Mouse (Mus musculus): ENCODE results near the gene Slc6a16. TPM values are rescaled to one million over a fixed set of nuclear protein-coding genes. Genes with fewer than 3 reads are reported as not detected.
A peak's percentile ranks its signal among the peaks of the same experiment; 100 is the strongest.

Gene Slc6a16
- polyA plus RNA-seq, 1 experiment from 2014 or later = not detected

DNA sequence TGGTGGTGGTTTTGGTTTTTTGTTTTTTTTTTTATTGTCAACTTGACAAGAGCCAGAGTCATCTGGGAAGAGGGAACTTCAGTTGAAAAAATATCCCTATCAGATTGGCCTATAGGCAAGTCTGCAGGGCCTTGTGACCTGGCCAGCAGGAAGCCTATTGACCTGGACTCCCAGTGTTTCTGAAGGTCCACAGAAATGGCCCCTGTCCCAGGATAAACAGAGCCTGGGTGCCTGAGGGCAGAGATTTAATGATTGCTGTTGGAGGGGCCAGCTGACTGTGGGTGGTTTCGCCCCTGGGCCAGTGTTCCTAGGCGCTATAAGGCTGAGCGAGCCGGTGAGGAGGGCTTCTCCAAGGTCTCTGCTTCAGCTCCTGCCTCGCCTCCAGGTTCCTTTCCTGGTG, 27.2 kb upstream of the Slc6a16 start:
- 80% methylated on average over 5 of the region's 5 CpGs for WGBS
- Histone ChIP-seq H3K36me3 (ENCODE audit: control insufficient read depth, insufficient read depth) (no peaks in the 10 kb centered on the region), H3K9ac (ENCODE audit: low read depth, low read length) (no peak overlapping the region), H3K9me3 (ENCODE audit: control insufficient read depth) (no peaks in the 10 kb centered on the region), H3K27ac (ENCODE audit: low read depth, low read length) (no peak overlapping the region), H3K4me1 (replicated peaks; ENCODE audit: control insufficient read depth, insufficient read depth, low read length) (peaks cover 9% of the 10 kb centered on the region), H3K4me3 (ENCODE audit: low read depth, low read length) (no peak overlapping the region), H3K27me3 (replicated peaks; ENCODE audit: control insufficient read depth, insufficient read depth, low read length) (peaks cover 27% of the 10 kb centered on the region), H3K4me2 (replicated peaks; ENCODE audit: low read depth) (no peak overlapping the region)
- TF ChIP-seq CTCF (IDR thresholded peaks at IDR 0.05; ENCODE audit: low read depth) = no peak
- ATAC-seq = no peak

DNA sequence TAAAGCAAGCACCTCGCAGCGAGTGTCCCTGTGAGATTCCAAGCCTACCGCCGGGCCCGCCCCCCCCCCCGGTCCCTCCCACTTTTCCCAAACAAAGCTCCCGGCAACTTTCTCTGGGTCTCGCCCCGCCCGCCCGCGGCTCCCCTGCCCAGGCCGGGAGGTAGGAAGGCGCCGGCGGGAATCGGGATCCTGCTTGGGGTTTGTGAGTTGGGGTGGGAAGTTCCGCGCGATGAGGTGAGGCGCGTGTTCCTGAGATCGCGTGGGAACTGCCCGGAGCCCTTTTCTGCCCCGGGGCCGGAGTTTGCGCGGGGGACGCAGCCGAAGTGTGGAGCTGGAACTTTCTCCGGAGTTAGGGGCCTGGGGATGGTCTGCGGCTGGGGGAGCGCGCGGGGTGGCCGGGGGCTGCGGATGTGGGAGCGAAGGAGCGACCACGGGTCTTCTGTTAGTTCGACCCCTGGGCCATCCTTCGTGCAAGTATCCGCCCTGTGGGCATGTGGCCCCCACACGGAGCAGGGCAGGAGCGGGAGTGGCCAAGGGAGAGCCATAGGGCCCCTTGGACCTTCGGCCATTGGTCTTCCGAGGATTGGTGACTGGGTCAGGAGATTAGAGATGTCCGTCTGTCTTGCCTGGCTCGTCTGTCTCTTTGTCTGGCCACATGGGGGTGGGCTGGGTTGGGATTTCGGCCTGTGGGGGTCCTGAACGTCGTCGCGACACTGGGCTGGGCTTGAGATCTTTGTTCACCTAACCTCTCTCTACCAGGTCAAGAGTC, 25.0 kb upstream of the Slc6a16 start, which contains the start of gene Tead2:
TSS of gene Tead2 (plus strand) at position 81 of the 769 bp plus-strand sequence.
- Histone ChIP-seq H3K27ac (ENCODE audit: low read depth, low read length) (peak within 1 kb of the TSS; percentile 30), H3K4me3 (ENCODE audit: low read depth, low read length) (peak within 1 kb of the TSS; percentile 57), H3K4me1 (replicated peaks; ENCODE audit: control insufficient read depth, insufficient read depth, low read length) (peaks cover 9% of the 10 kb centered on the region), H3K9me3 (ENCODE audit: control insufficient read depth) (no peaks in the 10 kb centered on the region), H3K9ac (ENCODE audit: low read depth, low read length) (peak within 1 kb of the TSS; percentile 70), H3K27me3 (replicated peaks; ENCODE audit: control insufficient read depth, insufficient read depth, low read length) (peaks cover 15% of the 10 kb centered on the region), H3K36me3 (ENCODE audit: control insufficient read depth, insufficient read depth) (peaks cover 6% of the 10 kb centered on the region; the same call in 1 of the 2 replicates), H3K4me2 (replicated peaks; ENCODE audit: low read depth) (peak within 1 kb of the TSS; percentile 79)
- TF ChIP-seq CTCF (IDR thresholded peaks at IDR 0.05; ENCODE audit: low read depth) = no peak
- WGBS = 3% methylated on average over 55 of the region's 55 CpGs
- peak; percentile 24; the same call in 1 of the 2 replicates for ATAC-seq

DNA sequence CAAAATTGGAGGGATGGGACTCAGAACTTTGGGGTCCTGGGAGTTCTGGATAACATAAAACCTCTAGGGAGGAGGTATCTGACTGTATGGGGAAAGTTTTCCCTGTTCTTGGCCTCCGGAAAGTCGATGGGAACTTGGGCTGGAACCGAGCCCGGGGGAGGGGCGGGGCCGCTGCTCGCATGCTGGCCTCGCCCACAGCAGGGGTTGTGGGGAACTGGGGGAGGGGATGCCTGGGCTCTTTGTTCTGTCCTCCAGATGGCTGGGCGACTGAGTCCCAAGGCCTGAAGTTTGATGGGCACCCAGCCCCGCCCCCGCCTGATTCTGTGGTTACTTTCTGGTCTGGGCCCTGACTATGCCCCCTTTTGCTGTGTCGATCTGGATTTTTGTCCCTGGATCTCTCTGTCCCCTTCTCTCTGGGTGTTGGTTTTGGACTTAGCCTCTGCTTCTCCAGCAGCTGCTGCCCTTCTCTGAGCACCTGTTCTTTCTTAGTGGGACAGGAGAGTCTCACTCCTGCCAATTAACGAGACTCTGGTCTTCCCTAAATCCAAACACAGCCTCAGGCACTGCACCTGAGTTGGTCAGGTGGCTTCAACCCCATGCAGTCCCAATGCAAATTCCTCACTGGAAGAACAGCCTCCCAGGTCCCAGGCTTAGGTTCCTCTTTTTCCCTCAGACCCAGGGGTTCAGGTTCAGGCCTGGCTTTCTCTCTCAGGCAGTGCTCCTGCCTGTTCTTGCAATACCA, 24.3 kb upstream of the Slc6a16 start:
- Histone ChIP-seq H3K4me1 (replicated peaks; ENCODE audit: control insufficient read depth, insufficient read depth, low read length) (peaks cover 4% of the 10 kb centered on the region), H3K4me3 (ENCODE audit: low read depth, low read length) (peak overlapping the region; percentile 57), H3K27ac (ENCODE audit: low read depth, low read length) (peak overlapping the region; percentile 30), H3K27me3 (replicated peaks; ENCODE audit: control insufficient read depth, insufficient read depth, low read length) (peaks cover 7% of the 10 kb centered on the region), H3K4me2 (replicated peaks; ENCODE audit: low read depth) (peak overlapping the region; percentile 79), H3K9me3 (ENCODE audit: control insufficient read depth) (no peaks in the 10 kb centered on the region), H3K9ac (ENCODE audit: low read depth, low read length) (peak overlapping the region; percentile 70), H3K36me3 (ENCODE audit: control insufficient read depth, insufficient read depth) (peaks cover 7% of the 10 kb centered on the region; the same call in 1 of the 2 replicates)
- no peak for TF ChIP-seq CTCF (IDR thresholded peaks at IDR 0.05; ENCODE audit: low read depth)
- 7% methylated on average over 13 of the region's 13 CpGs for WGBS
- peak; percentile 18; the same call in 1 of the 2 replicates for ATAC-seq

DNA sequence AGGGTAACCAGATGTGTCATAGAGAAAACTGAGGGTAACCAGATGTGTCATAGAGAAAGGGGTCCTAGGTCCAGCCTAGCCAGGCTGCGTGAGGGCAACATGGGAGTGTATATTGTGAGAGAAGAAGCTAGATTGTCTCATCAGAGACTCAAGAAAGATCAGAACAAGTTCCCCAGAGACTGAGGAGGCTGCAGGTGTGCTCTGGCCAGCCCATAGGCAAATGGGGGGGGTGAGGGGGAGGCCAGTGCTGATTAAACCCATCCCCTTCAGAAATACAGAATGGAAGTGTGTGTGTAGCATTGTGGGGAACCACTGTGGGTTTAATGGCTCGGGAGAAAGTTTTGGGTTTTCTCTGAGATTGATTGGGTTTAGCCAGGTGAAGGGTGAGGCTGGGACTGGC, 19.2 kb upstream of the Slc6a16 start:
- H3K27ac ChIP-seq (ENCODE audit: low read depth, low read length) = no peak overlapping the region
- peaks cover 23% of the 10 kb centered on the region; the same call in 1 of the 2 replicates for H3K36me3 ChIP-seq (ENCODE audit: control insufficient read depth, insufficient read depth)
- no peak overlapping the region for H3K4me2 ChIP-seq (replicated peaks; ENCODE audit: low read depth)
- no peak overlapping the region for H3K9ac ChIP-seq (ENCODE audit: low read depth, low read length)
- TF ChIP-seq CTCF (IDR thresholded peaks at IDR 0.05; ENCODE audit: low read depth) = no peak
- 64% methylated on average over 2 of the region's 2 CpGs for WGBS
- ATAC-seq = no peak
- no peaks in the 10 kb centered on the region for H3K9me3 ChIP-seq (ENCODE audit: control insufficient read depth)
- no peaks in the 10 kb centered on the region for H3K4me1 ChIP-seq (replicated peaks; ENCODE audit: control insufficient read depth, insufficient read depth, low read length)
- H3K4me3 ChIP-seq (ENCODE audit: low read depth, low read length) = no peak overlapping the region
- H3K27me3 ChIP-seq (replicated peaks; ENCODE audit: control insufficient read depth, insufficient read depth, low read length) = no peaks in the 10 kb centered on the region

DNA sequence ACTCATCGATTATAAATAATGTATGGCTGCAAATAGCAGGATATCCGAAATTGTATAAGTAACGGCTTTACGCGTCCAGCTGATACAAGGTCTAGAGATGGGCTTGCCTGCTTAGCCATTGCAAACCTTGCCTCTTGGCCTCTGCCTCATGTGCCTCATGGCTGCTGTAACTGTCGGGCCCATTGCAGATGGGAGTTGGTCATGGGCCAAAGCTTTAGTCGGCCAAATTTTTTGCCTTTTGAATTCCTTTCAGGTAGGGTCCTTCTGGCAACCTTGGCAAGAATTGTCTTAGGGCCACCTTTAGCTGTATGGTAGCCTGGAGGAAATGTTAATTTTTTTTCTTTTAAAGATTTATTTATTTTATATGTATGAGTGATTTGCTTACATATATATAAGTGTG, 16.1 kb upstream of the Slc6a16 start:
- Histone ChIP-seq H3K27ac (ENCODE audit: low read depth, low read length) (no peak overlapping the region), H3K4me2 (replicated peaks; ENCODE audit: low read depth) (no peak overlapping the region), H3K9ac (ENCODE audit: low read depth, low read length) (no peak overlapping the region), H3K36me3 (ENCODE audit: control insufficient read depth, insufficient read depth) (peaks cover 29% of the 10 kb centered on the region; the same call in 1 of the 2 replicates), H3K4me3 (ENCODE audit: low read depth, low read length) (no peak overlapping the region), H3K4me1 (replicated peaks; ENCODE audit: control insufficient read depth, insufficient read depth, low read length) (no peaks in the 10 kb centered on the region), H3K9me3 (ENCODE audit: control insufficient read depth) (no peaks in the 10 kb centered on the region), H3K27me3 (replicated peaks; ENCODE audit: control insufficient read depth, insufficient read depth, low read length) (no peaks in the 10 kb centered on the region)
- TF ChIP-seq CTCF (IDR thresholded peaks at IDR 0.05; ENCODE audit: low read depth) = no peak
- 87% methylated on average over 7 of the region's 7 CpGs for WGBS
- ATAC-seq = no peak

DNA sequence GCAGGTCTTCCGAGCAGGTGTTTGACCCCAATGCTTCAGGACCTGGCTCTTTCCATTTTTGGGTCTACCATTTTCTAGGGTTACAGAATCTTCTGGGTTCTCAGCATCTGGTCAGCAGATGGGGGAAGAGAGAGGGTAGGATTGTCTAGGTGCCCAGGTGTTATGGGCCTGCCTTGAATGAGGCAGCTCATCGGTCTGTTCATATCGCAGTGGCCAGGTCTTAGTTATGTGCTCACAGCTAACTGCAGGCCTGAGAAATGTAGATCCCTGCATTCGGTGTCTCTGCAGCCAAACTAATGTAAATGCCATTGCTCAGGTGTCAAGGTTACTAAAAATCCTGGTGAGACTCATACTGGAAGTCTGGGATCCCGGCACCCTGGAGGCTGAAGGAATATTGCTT, 14.5 kb upstream of the Slc6a16 start:
- Histone ChIP-seq H3K27me3 (replicated peaks; ENCODE audit: control insufficient read depth, insufficient read depth, low read length) (no peaks in the 10 kb centered on the region), H3K4me3 (ENCODE audit: low read depth, low read length) (no peak overlapping the region), H3K4me1 (replicated peaks; ENCODE audit: control insufficient read depth, insufficient read depth, low read length) (no peaks in the 10 kb centered on the region), H3K36me3 (ENCODE audit: control insufficient read depth, insufficient read depth) (peaks cover 25% of the 10 kb centered on the region; the same call in 1 of the 2 replicates), H3K9ac (ENCODE audit: low read depth, low read length) (no peak overlapping the region), H3K4me2 (replicated peaks; ENCODE audit: low read depth) (no peak overlapping the region), H3K9me3 (ENCODE audit: control insufficient read depth) (no peaks in the 10 kb centered on the region), H3K27ac (ENCODE audit: low read depth, low read length) (no peak overlapping the region)
- 94% methylated on average over 5 of the region's 5 CpGs for WGBS
- ATAC-seq = no peak
- no peak for TF ChIP-seq CTCF (IDR thresholded peaks at IDR 0.05; ENCODE audit: low read depth)

All from intestine, postnatal 0 days (tissue).